Mouse (Mus musculus) MN1 (cell line): ENCODE results near the gene Zfp382.
A peak's percentile ranks its signal among the peaks of the same experiment; 100 is the strongest.
"Not testable (repeated sequence)": the region's sequence is repeated elsewhere in the genome, so short reads cannot be mapped to it uniquely, and the experiment has no call there.

Experiments used
- DNase-seq: peaks from one replicate; pipeline ENCODE4 v3.0.0-alpha.2; 2016; ENCODE audit warnings: low spot score

The Zfp382 gene

DNA sequence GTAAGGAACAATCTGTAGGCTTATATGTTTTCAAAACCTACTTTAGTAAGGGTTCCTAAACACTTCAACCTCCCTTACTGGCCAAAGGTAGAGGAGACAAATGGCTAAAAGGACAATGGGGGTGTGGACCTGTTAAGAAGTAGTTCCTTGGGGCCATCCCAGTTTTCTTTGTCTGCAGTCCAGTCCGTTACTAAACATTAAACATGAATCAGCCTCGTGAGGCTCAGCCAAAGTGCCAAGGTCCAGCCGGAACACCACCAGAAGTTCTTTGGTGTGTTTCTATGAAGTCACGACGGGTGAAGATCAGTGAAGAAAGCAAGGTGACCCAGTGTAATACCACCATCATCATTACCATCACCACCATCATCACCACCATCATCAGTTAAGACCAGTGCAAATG lies 25.3 kb downstream of the Zfp382 start:
- no peak for DNase-seq

DNA sequence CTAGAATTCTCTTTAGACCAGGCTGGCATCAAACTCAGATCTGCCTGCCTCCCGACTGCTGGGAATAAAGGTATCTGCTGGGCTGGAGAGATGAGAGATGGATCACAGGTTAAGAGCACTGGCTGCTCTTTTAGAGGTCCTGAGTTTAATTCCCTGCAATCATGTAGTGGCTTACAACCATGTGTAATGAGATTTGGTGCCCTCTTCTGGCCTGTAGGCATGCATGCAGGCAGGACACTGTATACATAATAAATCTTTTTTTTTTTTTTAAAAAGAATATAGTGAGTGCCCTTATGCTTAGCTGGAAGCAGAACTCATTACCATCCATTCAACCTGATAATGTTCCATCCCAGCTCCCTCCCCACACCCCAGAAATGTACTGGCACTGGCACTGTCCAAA lies 32.3 kb downstream of the Zfp382 start:
- DNase-seq, result no peak

DNA sequence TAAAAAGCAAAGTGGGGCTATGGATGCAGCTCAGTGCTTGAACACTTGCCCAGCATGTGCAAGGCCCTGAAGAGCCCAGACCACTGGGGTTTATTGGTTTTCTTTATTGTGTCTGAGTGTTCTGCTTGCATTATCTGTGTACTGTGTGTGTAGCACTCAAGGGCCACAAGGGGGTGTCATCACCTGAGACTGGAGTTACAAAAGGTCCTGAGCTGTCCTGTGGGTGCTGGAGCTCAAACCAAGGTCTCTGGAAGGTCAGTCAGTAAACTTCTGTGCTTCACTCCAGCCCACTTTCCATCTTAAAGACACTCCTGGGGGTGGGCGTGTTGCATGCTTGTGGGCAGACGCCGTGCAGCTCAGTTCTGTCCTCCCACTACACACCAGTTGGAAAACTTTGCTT lies 33.8 kb downstream of the Zfp382 start:
- no peak for DNase-seq

DNA sequence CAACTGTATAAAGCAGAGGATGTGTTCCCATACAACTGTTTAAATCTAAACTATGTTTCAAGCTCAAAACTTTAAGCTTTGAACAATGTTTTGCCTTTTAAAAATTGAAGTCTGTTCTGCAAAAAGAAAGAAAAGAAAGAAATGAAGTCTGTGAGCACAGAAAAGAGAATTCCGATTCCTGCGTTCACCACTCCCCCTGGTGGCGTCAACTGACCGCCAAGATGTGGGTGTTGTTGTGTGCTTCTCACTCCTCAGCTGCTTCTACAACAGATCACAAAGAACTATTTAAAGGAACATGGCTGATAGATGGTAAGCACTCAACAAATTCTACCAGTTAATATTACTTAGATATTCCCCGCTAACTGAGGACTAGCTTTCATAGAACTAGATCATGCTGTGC lies 41.4 kb downstream of the Zfp382 start:
- no peak for DNase-seq

DNA sequence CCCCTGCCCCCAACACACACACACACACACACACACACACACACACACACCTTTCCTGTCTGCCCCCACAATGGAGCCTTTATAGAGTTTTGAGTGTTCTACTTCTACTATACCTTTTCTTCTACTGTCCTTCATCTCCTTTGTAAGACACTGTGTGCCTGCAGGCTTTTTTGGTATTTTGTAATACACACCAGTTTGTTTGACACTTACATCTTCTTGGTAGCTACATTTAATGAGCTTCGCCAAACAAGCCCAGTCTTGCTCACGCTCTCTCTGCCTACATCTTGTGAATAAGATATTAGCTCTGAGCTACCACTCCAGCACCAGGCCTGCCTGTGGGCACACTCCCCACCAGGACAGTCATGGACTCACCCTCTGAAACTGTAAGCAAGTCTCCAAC lies 43.0 kb downstream of the Zfp382 start:
- no peak for DNase-seq

DNA sequence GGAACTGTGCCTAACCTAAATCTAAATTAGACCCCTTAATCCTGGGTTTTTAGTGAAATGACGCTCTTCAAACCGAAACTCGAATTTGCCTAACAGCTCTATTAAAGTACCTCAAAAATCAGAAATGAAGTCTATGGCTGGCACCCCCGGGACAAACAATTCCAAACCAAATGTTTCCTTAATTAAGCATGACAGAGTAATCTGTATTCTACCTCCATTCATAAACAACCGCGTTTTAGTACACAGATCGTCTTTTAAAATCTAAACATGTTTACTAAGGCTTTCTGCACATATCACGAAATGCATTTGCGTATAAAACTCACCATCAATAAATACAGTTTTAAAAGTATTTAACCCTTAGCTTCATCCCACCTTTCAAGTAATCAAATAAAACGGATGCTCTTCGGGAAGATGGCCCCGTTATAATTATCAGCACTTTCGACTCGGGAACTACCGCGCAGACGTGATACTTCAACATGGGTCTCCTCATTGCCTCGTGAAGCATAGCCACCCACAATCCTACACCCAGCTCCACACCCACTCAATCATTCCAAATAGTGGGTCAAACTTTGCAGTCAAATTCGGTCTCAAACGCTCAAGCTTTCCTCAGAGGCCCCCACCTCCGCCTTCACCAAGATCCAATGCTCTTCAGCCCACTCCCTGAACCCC lies 47.3 kb downstream of the Zfp382 start:
- peak; percentile 18 for DNase-seq

DNA sequence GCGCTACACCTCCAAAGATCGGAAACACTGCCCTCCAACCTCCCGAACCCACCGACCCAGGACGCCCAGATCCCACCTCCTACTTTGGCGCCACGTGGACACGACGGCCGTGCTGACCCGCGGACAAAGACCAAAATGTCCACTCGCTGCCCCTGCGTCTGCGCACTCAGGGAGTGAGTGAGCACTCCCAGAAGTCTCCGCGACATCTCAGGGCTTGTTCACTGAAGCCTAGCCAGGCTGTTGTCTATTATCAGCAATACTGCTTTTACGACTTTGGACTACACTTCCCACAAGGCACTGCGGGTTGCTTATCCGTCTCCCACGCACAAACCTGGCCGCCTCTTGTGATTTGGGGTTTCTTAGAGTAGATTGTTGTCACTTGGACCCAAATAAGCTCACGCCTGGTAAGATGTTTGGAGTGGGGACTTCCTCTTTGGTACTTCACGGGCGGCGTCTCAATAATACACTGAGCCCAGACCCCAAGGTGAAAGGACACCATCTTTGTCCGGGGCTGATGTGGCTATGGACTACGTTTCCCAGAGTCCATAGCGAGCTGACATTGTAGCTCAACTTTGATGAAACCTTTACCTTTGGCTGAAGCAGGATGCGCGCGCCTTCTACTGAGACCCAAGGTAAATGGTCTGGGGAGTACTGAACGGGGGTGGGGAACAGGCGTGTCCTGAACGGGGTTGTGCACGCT lies 48.0 kb downstream of the Zfp382 start, which contains the start of gene Zfp146:
TSS of gene Zfp146 (minus strand) at position 168 of the 700 bp plus-strand sequence.
- DNase-seq, result peak; percentile 95

DNA sequence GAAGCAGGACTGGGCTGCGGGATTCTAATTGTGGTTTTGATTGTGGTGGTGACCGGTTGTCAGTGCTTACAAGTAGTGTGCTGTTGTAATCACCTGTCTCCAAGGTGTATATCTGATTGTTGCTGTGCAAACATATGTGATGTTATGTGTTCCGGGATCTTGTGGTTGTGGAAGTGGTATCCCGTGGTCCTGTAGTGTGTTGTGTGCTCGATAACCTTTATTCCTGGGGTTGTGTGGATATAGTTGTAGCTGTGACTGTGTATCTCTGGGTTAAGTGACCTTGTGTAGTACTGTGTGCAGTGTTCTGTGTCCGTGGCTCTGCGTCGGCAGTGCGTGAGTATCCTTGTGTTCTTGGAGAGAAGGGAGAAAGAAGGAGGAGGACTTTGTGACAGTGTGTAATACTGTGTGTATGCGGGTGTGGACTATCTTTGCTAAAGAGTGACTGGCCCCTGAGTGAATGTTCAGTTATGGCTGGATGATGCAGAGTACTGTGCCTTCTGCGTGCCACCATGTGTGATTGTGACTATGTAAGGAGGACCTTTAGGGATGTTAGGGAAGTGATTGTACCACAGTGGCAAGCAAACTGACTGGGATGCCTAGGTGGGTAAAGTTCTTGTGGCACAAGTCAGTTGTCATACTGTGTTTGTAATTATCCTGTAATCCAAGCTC lies 48.7 kb downstream of the Zfp382 start:
- no peak for DNase-seq

DNA sequence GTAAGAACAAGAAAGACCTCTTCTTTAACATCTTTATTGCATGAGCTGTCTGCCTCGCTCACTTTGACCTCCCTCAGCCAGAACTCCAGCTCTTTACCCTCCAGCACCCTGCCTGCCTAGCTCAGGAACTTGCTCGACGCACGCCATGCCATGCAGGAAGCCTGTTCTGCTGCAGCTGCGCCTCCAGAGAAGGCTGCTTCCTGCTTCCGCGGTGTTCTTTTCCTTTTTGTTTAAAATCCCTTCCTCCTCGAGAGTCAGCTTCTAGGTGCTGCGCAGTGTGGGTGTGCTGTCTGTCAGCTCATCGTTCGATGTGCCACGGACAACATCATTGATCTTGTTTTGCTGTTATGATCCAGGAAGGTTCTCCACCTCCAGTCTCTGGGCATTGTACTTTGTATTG lies 54.7 kb downstream of the Zfp382 start:
- DNase-seq, result no peak

DNA sequence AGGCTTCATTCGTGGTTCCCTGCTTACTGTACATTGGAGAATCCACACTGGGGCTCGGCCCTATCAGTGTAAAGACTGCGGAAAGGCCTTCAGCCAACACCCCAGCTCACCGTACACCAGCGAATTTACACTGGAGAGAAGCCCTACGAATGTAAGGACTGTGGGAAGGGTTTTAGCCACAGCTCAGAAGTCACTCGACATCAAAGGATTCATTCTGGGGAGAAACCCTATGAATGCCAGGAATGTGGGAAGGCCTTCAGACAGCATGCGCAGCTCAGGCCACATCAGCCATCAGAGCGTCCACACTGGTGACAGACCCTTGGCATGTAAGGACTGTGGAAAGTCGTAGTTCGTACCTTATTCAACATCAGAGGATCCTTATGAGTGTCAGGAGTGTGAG lies 56.5 kb downstream of the Zfp382 start:
- DNase-seq, result no peak

DNA sequence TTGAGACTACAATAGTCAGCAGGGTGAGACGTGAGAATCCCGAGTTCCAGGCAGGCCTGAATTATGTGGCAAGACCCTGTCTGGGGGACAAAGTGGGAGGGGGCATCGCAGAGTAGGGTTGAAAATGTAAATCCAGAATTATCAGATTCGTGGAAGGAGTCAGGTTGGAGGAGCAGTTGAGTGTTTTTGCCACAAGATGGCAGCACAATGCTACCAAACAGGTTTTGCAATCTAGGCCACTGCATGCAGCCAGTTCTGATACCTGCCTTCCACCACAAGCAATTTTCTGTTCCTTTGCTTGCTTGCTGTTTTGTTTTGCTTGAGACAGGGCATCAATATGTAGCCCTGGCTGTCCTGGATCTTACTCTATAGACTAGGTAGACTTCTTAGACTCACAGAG lies 59.6 kb downstream of the Zfp382 start:
- peak; percentile 75 for DNase-seq

DNA sequence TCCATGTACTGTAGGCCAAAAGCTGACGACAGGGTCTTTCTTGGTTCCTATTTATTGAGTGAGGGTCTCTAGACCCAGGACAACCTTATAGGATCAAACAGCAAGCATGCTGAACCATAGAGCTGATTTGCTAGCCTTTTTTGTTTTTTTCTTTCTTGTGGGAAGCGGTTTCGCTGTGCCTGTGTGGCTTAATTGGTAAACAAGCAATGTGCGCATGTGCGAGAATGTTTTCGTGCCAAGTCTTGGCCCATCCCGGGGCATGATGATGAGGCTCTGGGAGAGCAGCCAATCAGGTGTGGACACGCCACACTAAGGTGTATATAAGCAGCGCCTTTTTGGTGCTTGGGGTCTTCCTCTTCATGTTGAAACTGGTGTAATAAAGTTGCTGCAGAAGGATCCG lies 60.2 kb downstream of the Zfp382 start:
- DNase-seq, result not testable (repeated sequence)

DNA sequence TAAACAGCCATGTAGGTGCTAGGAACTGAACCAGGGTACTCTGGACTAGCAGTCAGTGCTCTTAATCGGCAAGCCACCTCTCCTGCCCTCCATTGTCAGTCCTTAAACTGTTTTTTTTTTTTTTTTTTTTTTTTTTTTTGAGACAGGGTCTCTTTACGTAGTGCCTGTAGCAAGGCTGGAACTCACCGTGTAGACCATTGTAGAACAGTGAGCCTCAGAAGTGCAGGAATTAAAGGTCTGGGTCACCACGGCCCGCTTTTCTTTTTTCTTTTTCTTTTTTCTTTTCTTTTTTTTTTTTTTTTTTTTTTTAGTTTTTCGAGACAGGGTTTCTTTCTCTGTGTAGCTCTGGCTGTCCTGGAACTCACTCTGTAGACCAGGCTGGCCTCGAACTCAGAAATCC lies 61.4 kb downstream of the Zfp382 start:
- DNase-seq, result not testable (repeated sequence)

DNA sequence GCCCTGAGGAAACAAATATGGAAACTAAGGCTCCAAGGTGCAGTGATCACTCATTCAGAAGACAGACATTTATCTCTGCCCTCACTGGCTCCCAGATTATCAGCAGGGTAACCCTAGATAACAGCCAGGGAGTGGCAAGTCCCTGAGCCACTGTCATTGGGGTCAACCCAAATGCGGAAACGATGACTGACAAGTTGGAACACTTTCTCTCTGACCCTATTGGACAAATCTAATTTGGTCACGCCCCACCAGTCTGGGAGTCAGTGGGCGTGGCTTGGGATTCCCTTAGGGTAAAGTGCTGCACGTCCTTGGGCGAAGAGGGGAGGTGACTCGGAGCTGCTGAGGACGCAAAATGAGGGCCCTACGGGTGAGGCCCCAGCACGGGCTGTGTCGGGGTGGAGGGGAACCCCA lies 62.1 kb downstream of the Zfp382 start, which contains the start of gene Cox7a1:
TSS of gene Cox7a1 (plus strand) at position 266 of the 411 bp plus-strand sequence.
- peak; percentile 81 for DNase-seq
